Mouse (Mus musculus): ENCODE data around the gene Gm17728.
"Not testable (repeated sequence)": the region's sequence is repeated elsewhere in the genome, so short reads cannot be mapped to it uniquely, and the experiment has no call there.

The Gm17728 gene

GRCm38 (mm10) chr17:9421760-9422159, at the start of gene Gm17728:
Gene Gm17728, plus strand, starts transcription at chr17:9422060.
- not testable (repeated sequence) for DNase-seq

GRCm38 (mm10) chr17:9397493-9397892, 24.4 kb upstream of the Gm17728 start:
- no peak for DNase-seq

GRCm38 (mm10) chr17:9398551-9398950, 23.3 kb upstream of the Gm17728 start:
- DNase-seq: no peak

GRCm38 (mm10) chr17:9403991-9404390, 17.9 kb upstream of the Gm17728 start:
- no peak for DNase-seq

- no peak for DNase-seq
Observed at GRCm38 (mm10) chr17:9407640-9408039, 14.2 kb upstream of the Gm17728 start.

- no peak for DNase-seq
Observed at GRCm38 (mm10) chr17:9419016-9419415, 2.8 kb upstream of the Gm17728 start.

- DNase-seq: peak; percentile 9 to 20
Observed at GRCm38 (mm10) chr17:9428374-9428994, 6.6 kb downstream of the Gm17728 start.

GRCm38 (mm10) chr17:9439997-9440655, 18.3 kb downstream of the Gm17728 start:
- DNase-seq: no peak

- DNase-seq: no peak
Observed at GRCm38 (mm10) chr17:9456406-9456805, 34.5 kb downstream of the Gm17728 start.

- no peak for DNase-seq
Observed at GRCm38 (mm10) chr17:9460904-9461303, 39.0 kb downstream of the Gm17728 start.
